Mouse (Mus musculus) neural tube, embryonic 13.5 days (tissue): ENCODE results near the gene Tbc1d22b. TPM values are rescaled to one million over a fixed set of nuclear protein-coding genes. Genes with fewer than 3 reads are reported as not detected.

Experiments used
- ATAC-seq: fragments of 200-750 bp; cut with Nextera tagmentation; 2 replicates; pipeline ENCODE4 v1.8.0; 2017; ENCODE audit warnings: low read depth, mild to moderate bottlenecking, moderate TSS enrichment, moderate library complexity
- H3K27ac ChIP-seq: fragments of 300-500 bp; sonication (generic); replicated peaks from 2 replicates; pipeline ENCODE4 v1.5.1; 2015; ENCODE audit warnings: moderate library complexity, mild to moderate bottlenecking, inconsistent platforms
- H3K27me3 ChIP-seq: fragments of 300-500 bp; sonication (generic); 2 replicates; pipeline ENCODE4 v1.6.1; 2015; ENCODE audit warnings: mild to moderate bottlenecking, inconsistent platforms
- H3K36me3 ChIP-seq: fragments of 300-500 bp; sonication (generic); 2 replicates; pipeline ENCODE4 v1.6.1; 2015; ENCODE audit warnings: mild to moderate bottlenecking, inconsistent platforms
- H3K4me1 ChIP-seq: fragments of 300-500 bp; sonication (generic); replicated peaks from 2 replicates; pipeline ENCODE4 v1.6.1; 2015; ENCODE audit warnings: inconsistent platforms
- H3K4me2 ChIP-seq: fragments of 300-500 bp; sonication (generic); 2 replicates; pipeline ENCODE4 v1.6.1; 2015; ENCODE audit warnings: inconsistent platforms, mild to moderate bottlenecking, moderate library complexity
- H3K4me3 ChIP-seq: fragments of 300-500 bp; sonication (generic); 2 replicates; pipeline ENCODE4 v1.5.1; 2015; ENCODE audit warnings: mild to moderate bottlenecking, inconsistent platforms
- H3K9ac ChIP-seq: fragments of 300-500 bp; sonication (generic); 2 replicates; pipeline ENCODE4 v1.6.1; 2015; ENCODE audit warnings: moderate library complexity, mild to moderate bottlenecking, inconsistent platforms
- H3K9me3 ChIP-seq: fragments of 300-500 bp; sonication (generic); 2 replicates; pipeline ENCODE4 v1.6.1; 2016; ENCODE audit warnings: inconsistent platforms
- WGBS: fragments of 180-500 bp; shearing (Covaris S2); methylation state at CpG from one replicate; pipeline ENCODE4 v1.1.7; 2015; 5-methylcytosine and 5-hydroxymethylcytosine counted together
- microRNA-seq: library from miRNA; unstranded; fragments of <30 nt; microRNA quantifications from one replicate; pipeline ENCODE4, GENCODE M21; 2016
- polyA plus RNA-seq: library from polyadenylated mRNA; unstranded; fragments of >200 nt; fragmentation: Nextera tagmentation; extraction: Ambion mirVana; gene quantifications from 2 replicates; pipeline ENCODE4 v1.2.1, GENCODE M21; 2015

Gene Tbc1d22b
- polyA plus RNA-seq, 1 experiment from 2014 or later: 24.7 TPM

GRCm38 (mm10) chr17:29636118-29636517, 86.5 kb downstream of the Tbc1d22b start:
- Histone ChIP-seq H3K27ac (no peak overlapping the region), H3K27me3 (no peaks in the 10 kb centered on the region), H3K4me1 (no peaks in the 10 kb centered on the region), H3K4me3 (no peak overlapping the region), H3K9ac (no peak overlapping the region), H3K9me3 (no peaks in the 10 kb centered on the region), H3K36me3 (peaks cover 93% of the 10 kb centered on the region), H3K4me2 (no peak overlapping the region)
- 79% methylated on average over 5 of the region's 5 CpGs for WGBS
- no peak for ATAC-seq

GRCm38 (mm10) chr17:29637377-29637776, 87.8 kb downstream of the Tbc1d22b start:
- ATAC-seq: no peak
- WGBS: 97% methylated on average over 4 of the region's 4 CpGs
- no peaks in the 10 kb centered on the region for H3K9me3 ChIP-seq
- H3K9ac ChIP-seq: no peak overlapping the region
- H3K4me2 ChIP-seq: no peak overlapping the region
- H3K4me3 ChIP-seq: no peak overlapping the region
- no peaks in the 10 kb centered on the region for H3K27me3 ChIP-seq
- H3K4me1 ChIP-seq: no peaks in the 10 kb centered on the region
- no peak overlapping the region for H3K27ac ChIP-seq
- H3K36me3 ChIP-seq: peaks cover 94% of the 10 kb centered on the region

GRCm38 (mm10) chr17:29637895-29638294, 88.3 kb downstream of the Tbc1d22b start:
- Histone ChIP-seq H3K4me3 (no peak overlapping the region), H3K27me3 (no peaks in the 10 kb centered on the region), H3K9me3 (no peaks in the 10 kb centered on the region), H3K4me1 (no peaks in the 10 kb centered on the region), H3K27ac (no peak overlapping the region), H3K36me3 (peaks cover 96% of the 10 kb centered on the region), H3K4me2 (no peak overlapping the region), H3K9ac (no peak overlapping the region)
- no peak for ATAC-seq
- 90% methylated on average over 8 of the region's 8 CpGs for WGBS

- Histone ChIP-seq H3K36me3 (peaks cover 76% of the 10 kb centered on the region), H3K4me1 (0 out of 2 replicates have a peak, but pooled peaks cover 6% of the 10 kb centered on the region), H3K4me2 (no peak overlapping the region), H3K27me3 (no peaks in the 10 kb centered on the region), H3K27ac (no peak overlapping the region), H3K9ac (no peak overlapping the region), H3K4me3 (no peak overlapping the region), H3K9me3 (no peaks in the 10 kb centered on the region)
- no peak for ATAC-seq
- WGBS: 95% methylated on average over 11 of the region's 11 CpGs
Measured at GRCm38 (mm10) chr17:29640971-29641370, 91.4 kb downstream of the Tbc1d22b start.

GRCm38 (mm10) chr17:29642219-29642618, 92.6 kb downstream of the Tbc1d22b start:
- H3K4me2 ChIP-seq: no peak overlapping the region
- no peak overlapping the region for H3K4me3 ChIP-seq
- H3K9me3 ChIP-seq: no peaks in the 10 kb centered on the region
- H3K9ac ChIP-seq: no peak overlapping the region
- no peak for ATAC-seq
- H3K27me3 ChIP-seq: no peaks in the 10 kb centered on the region
- WGBS: 72% methylated on average over 3 of the region's 3 CpGs
- H3K36me3 ChIP-seq: peaks cover 72% of the 10 kb centered on the region
- H3K4me1 ChIP-seq: 0 out of 2 replicates have a peak, but pooled peaks cover 6% of the 10 kb centered on the region
- no peak overlapping the region for H3K27ac ChIP-seq

Small RNA genes within 50 kb of the gene (microRNA-seq; reads per million reads assigned to microRNA genes)
- not detected for gene Mir7667

Other genes with a start within 250 kb of the Tbc1d22b start
- 1.5 and 1.8 TPM in 2 replicates for gene Pi16, start 232.1 kb upstream of the Tbc1d22b start, polyA plus RNA-seq
- 467 and 490 TPM in 2 replicates for gene Mtch1, start 201.9 kb upstream of the Tbc1d22b start, polyA plus RNA-seq
- gene Fgd2, start 188.9 kb upstream of the Tbc1d22b start, polyA plus RNA-seq: 3.7 and 4.2 TPM in 2 replicates
- gene Pim1, start 59.0 kb upstream of the Tbc1d22b start, polyA plus RNA-seq: 12.4 and 14.4 TPM in 2 replicates
- gene Gm17657, start 147 bp upstream of the Tbc1d22b start, polyA plus RNA-seq: not detected in 2 replicates
- 1.1 and 1.9 TPM in 2 replicates for gene Tmem217, start 2.6 kb downstream of the Tbc1d22b start, polyA plus RNA-seq
- 75.5 and 94.0 TPM in 2 replicates for gene Rnf8, start 65.0 kb downstream of the Tbc1d22b start, polyA plus RNA-seq
- gene Gm28043, start 65.1 kb downstream of the Tbc1d22b start, polyA plus RNA-seq: 2.3 and 3.7 TPM in 2 replicates
- 127 and 131 TPM in 2 replicates for gene Cmtr1, start 110.8 kb downstream of the Tbc1d22b start, polyA plus RNA-seq
- gene Ccdc167, start 167.3 kb downstream of the Tbc1d22b start, polyA plus RNA-seq: 12.4 and 13.0 TPM in 2 replicates